Mouse (Mus musculus): ENCODE results near the gene Rpa1.
"Not testable (repeated sequence)": the region's sequence is repeated elsewhere in the genome, so short reads cannot be mapped to it uniquely, and the experiment has no call there.

The Rpa1 gene

GRCm38 (mm10) chr11:75348199-75348889 is at the start of gene Rpa1, which contains the start of gene Smyd4:
Gene Rpa1 (minus strand): TSS chr11:75348324.
Gene Smyd4 (plus strand): TSS chr11:75348433.
- peak; percentile 87 for DNase-seq (ENCODE audit: low read depth, low spot score)

- peak; percentile 43 for DNase-seq (ENCODE audit: low read depth, low spot score)
These were observed 49.3 kb upstream of the Rpa1 start for GRCm38 (mm10) chr11:75397452-75397851.

DNA sequence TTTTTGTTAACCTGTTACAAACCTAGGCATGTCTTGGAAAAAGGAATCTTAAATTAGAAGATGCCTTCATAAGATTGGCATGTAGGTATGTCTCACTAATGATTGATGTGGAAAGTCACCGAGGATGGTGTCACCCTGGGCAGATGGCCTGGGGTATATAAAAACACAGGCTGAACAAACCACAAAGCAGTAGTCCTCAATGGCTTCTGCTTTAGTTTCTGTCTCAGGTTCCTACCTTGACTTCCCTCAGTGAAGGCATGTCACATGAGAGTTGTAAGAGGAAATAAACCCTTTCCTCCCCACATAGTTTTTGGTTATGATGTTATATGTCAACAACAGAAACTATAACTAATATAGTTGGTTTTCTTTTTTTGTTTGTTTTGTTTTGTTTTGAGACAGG is 47.5 kb upstream of the Rpa1 start:
- no peak for DNase-seq (ENCODE audit: low read depth, low spot score)

GRCm38 (mm10) chr11:75383529-75383928 is 35.4 kb upstream of the Rpa1 start:
- not testable (repeated sequence) for DNase-seq (ENCODE audit: low read depth, low spot score)

GRCm38 (mm10) chr11:75378786-75379185 is 30.7 kb upstream of the Rpa1 start:
- DNase-seq (ENCODE audit: low read depth, low spot score) = not testable (repeated sequence)

DNA sequence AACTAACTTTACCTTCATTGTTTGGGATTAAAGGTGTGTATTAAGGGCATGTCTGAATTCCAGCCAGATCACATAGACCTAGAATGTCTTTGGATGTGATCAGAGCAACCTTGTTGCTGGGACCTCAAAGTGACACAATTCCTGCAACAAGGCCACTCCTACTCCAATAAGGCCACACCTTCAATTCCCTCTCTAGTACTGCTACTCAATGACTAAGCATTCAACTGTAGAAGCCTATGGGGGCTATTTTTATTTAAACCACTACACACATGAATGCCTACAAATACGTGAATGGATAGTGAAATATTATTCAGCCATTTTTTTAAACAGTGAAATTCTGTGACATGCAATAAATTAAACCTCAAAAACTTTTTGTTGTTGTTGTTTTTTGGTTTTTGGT is 29.0 kb upstream of the Rpa1 start:
- no peak for DNase-seq (ENCODE audit: low read depth, low spot score)

GRCm38 (mm10) chr11:75355475-75355874 is 7.4 kb upstream of the Rpa1 start:
- DNase-seq (ENCODE audit: low read depth, low spot score) = no peak

- no peak for DNase-seq (ENCODE audit: low read depth, low spot score)
These were observed 3.1 kb upstream of the Rpa1 start for GRCm38 (mm10) chr11:75351225-75351624.

DNA sequence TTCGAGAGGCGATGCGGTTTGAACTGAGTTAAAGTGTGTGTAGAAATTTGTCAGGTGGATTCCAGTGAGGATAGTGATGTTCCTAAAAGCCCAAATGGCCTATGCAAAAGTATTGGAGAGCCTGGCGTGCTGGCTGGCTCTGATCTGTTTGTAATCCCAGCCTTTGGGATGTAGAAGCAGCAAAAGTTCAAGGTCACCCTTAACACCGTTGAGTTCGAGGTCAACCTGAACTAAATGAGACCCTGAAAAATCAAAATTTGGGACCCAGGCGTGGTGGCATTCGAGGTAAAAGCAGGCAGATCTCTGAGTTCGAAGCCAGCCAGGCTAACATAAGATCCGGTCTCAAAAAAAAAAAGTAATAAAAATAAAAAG is 752 bp upstream of the Rpa1 start:
- DNase-seq (ENCODE audit: low read depth, low spot score) = no peak

GRCm38 (mm10) chr11:75347596-75347995 is 528 bp downstream of the Rpa1 start:
- no peak for DNase-seq (ENCODE audit: low read depth, low spot score)

DNA sequence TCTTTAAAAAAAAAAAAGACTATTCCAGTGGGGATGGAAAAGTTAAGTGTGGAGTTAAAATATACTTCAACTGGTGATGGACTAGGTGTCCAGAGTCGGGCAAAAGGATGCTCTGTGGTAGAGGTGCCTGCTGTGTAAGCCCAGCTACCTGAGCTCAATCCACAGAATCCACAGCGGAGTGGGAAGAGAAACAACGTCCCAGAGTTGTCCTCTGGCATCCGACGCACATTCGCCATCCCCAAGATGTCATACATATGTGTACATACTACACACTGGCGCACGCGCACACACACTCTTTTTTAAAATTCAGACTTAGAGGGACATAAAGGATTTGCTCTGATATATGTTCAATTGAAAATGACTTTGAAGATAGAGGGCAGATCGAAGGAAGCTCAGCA is 937 bp downstream of the Rpa1 start:
- no peak for DNase-seq (ENCODE audit: low read depth, low spot score)

- DNase-seq (ENCODE audit: low read depth, low spot score) = no peak
These were observed 1.5 kb downstream of the Rpa1 start for GRCm38 (mm10) chr11:75346556-75347187.

- no peak for DNase-seq (ENCODE audit: low read depth, low spot score)
These were observed 3.4 kb downstream of the Rpa1 start for GRCm38 (mm10) chr11:75344716-75345115.

DNA sequence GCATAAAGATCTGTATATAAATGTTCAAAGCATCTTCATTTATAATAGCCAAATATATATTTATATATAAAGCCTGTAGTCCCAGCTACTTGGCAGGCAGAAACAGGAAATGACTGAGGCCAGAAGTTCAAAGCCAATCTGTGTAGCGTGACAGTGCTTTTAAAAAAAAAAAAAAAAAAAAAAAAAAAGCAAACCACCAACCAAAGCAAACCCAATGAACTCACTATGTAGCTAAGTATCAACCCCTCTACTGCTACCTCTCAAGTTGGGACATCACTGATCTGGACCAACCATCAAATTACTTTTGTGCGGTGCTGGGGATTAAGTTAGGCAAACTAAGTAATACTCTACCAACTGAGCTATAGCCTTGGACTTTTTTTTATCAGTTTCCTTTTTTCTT is 4.0 kb downstream of the Rpa1 start:
- DNase-seq (ENCODE audit: low read depth, low spot score) = no peak

GRCm38 (mm10) chr11:75343096-75343495 is 5.0 kb downstream of the Rpa1 start:
- DNase-seq (ENCODE audit: low read depth, low spot score) = no peak

- no peak for DNase-seq (ENCODE audit: low read depth, low spot score)
These were observed 7.3 kb downstream of the Rpa1 start for GRCm38 (mm10) chr11:75340698-75341345.

- DNase-seq (ENCODE audit: low read depth, low spot score) = no peak
These were observed 8.0 kb downstream of the Rpa1 start for GRCm38 (mm10) chr11:75340076-75340475.

DNA sequence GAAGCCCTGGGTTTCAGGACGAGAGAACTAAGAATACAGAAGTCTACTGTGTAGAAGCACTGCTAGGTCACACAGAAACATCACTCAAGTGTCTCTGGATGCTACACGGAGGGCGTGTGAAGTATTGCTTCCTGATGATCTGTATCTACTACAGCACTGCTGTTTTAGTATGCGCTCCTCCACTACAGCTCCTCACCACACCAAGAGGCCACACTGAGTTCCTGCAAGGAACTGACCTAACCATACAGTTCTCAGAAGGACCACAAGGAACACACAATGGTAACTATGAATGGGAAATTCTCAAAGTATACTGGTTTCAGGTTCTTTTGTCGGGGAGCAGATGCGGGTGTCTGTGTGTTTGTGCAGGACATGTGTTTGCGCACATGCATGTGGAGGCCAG is 10.9 kb downstream of the Rpa1 start:
- no peak for DNase-seq (ENCODE audit: low read depth, low spot score)

DNA sequence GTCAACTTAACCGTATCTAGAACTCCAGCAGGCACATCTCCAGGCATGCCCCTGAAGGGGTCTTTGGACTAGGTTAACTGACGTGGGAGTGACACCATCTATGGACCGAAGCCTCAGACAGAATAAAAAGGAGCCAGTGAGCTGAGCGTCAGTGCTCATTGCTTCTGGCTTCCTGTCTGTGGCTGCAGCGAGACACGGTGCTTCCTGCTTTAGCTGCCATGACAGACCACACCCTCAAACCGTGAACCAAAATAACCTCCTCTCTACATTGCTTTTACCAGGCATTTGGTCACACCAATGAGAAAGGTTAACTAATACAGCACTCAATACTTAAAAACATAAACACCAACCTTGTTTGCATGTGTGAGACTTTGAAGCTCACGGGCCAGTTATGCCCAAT is 11.4 kb downstream of the Rpa1 start:
- no peak for DNase-seq (ENCODE audit: low read depth, low spot score)

GRCm38 (mm10) chr11:75325969-75326311 is 22.2 kb downstream of the Rpa1 start:
- no peak for DNase-seq (ENCODE audit: low read depth, low spot score)

DNA sequence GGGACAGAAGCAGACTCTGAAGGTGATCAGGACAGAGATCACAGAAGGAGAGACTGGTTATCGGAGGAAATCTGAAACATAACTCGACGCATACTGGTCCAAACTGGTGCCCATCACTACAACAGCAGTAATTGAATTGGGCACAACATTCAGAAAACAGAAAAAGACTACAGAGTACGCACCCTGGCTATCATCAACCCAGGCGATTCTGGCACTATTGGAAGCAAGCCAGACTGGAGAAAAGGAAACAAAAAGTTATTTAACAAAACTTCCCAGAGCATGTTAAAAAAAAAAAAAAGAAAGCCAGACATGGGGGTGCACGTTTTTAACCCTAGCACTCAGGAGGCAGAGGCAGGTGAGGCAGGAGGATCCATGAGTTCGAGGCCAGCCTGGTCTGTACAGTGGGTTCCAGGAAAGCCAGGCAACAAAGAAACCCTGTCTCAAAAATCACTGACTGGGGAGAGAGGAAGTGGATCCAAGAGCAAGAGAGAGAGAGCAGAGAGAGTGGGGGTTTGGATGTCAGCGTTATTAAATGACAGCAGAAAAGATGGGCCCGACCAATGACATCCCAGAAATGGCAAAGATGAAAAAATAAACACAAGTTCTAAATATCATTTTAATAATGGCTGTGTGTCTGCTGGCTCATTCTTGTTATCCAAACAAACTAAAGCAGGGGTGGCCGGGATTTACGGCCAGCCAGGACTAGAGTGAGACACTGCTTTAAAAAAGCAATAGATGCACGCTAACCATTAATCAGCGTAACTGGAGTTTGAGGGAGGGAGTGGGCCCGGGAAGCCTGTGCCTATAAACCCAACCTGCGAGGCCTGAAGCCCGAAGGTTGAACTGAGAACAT is 22.8 kb downstream of the Rpa1 start:
- DNase-seq (ENCODE audit: low read depth, low spot score) = no peak

GRCm38 (mm10) chr11:75324433-75324832 is 23.7 kb downstream of the Rpa1 start:
- DNase-seq (ENCODE audit: low read depth, low spot score) = no peak
